Mouse (Mus musculus) right cerebral cortex, adult 18-20 months (tissue): ENCODE measurements around the gene Gm20481.
"Not testable (repeated sequence)": the region's sequence is repeated elsewhere in the genome, so short reads cannot be mapped to it uniquely, and the experiment has no call there.

ENCODE experiments used
- DNase-seq: peaks from one replicate; pipeline ENCODE4 v3.0.0; 2022; ENCODE audit warnings: mixed read lengths

The Gm20481 gene

GRCm38 (mm10) chr17:34951636-34952377 is 17.9 kb upstream of the Gm20481 start:
- peak; percentile 52 for DNase-seq

DNA sequence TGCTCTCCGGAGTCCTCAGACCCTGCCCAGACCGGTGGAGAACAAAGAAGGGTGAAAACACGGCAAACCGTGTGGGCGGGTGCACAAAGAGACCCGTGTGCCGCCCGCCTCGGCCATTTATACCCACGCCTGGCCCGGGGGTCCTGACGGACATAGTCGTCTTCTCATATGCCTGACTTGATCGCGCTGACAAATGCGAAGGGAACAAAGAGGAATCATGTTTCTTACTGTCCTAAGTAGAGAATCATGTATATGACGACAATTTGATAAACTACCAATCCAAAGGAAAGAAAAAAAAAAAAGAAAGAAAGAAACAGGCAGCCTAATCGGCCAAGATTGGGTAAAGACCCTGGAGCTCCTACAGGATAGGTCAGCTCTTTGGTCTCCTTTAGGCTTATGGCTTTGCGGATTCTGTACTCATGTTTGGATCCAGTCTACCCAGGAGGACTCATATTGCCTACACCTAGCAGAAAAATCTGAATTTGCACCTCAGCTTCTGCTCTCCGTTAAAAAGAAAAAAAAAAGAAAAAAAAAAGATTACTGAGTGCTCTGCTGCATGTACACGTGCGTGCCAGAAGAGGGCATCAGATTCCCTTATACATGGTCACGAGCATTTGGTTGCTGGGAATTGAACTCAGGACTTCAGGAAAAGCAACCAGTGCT is 17.2 kb upstream of the Gm20481 start:
- peak; percentile 63 for DNase-seq

GRCm38 (mm10) chr17:34953258-34953657 is 16.5 kb upstream of the Gm20481 start:
- DNase-seq, result no peak

GRCm38 (mm10) chr17:34953904-34954303 is 15.8 kb upstream of the Gm20481 start:
- no peak for DNase-seq

- DNase-seq, result no peak
Measured at GRCm38 (mm10) chr17:34954831-34955230, 14.9 kb upstream of the Gm20481 start.

GRCm38 (mm10) chr17:34955884-34956283 is 13.8 kb upstream of the Gm20481 start:
- DNase-seq, result no peak

- DNase-seq, result no peak
Measured at GRCm38 (mm10) chr17:34956340-34956739, 13.4 kb upstream of the Gm20481 start.

DNA sequence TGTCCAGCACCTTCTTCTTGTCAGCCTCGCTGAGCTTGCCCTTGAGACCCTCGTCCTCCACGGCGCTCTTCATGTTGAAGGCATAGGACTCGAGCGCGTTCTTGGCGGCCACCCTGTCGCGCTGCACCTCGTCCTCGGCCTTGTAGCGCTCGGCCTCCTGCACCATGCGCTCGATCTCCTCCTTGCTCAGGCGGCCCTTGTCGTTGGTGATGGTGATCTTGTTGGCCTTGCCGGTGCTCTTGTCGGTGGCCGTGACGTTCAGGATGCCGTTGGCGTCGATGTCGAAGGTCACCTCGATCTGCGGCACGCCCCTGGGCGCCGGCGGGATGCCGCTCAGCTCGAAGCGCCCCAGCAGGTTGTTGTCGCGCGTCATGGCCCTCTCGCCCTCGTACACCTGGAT is 12.4 kb upstream of the Gm20481 start:
- DNase-seq, result not testable (repeated sequence)

GRCm38 (mm10) chr17:34957966-34958365 is 11.7 kb upstream of the Gm20481 start:
- DNase-seq, result not testable (repeated sequence)

DNA sequence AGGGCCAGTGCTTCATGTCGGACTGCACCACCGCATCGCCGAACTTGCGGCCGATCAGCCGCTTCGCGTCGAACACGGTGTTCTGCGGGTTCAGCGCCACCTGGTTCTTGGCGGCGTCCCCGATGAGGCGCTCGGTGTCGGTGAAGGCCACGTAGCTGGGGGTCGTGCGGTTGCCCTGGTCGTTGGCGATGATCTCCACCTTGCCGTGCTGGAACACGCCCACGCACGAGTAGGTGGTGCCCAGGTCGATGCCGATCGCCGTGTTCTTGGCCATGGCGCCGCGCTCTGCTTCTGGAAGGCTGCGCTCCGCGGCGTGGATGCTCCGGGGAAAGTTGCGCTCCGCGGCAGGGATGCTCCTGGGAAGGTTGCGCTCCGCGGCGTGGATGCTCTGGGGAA is 11.0 kb upstream of the Gm20481 start:
- not testable (repeated sequence) for DNase-seq

GRCm38 (mm10) chr17:34959130-34959778 is 10.5 kb upstream of the Gm20481 start, which contains the start of gene Hspa1b:
Hspa1b (minus strand) TSS chr17:34959238.
- DNase-seq, result peak; percentile 83

GRCm38 (mm10) chr17:34959881-34960515 is 9.7 kb upstream of the Gm20481 start:
- no peak for DNase-seq

DNA sequence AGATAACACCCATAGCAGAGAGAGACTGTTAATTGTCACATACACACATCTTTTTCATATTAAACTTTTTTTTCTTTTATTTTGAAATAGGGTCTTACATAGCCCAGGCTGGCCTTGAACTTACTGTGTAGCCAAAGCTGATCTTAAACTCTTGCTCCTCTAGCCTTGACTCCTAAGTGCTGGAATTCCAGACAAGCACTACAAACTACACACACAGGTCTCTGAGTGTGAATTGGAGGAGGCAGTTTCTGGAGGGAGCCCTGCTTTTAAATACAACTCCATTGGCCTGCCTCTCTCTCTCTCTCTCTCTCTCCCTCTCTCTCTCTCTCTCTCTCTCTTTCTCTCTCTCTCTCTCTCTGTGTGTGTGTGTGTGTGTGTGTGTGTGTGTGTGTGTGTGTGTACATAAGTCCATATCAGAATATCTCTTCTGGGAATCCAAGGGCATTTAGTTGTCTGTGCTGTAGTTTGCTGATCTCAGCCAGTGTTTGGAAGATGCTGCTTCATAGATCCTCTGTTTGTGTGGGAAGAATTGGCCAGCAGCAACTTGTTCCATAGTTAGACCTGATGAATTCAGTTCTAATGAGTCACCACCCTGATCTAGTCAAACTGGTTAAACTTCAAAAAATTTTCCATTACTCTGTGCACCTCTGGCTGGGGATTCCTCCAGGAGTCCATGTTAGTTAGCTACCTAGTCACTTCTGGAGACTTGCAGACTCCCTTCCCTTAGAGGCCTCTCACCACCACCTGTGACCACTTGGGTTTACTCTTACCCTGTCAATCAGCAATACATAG is 8.8 kb upstream of the Gm20481 start:
- peak; percentile 39 for DNase-seq

DNA sequence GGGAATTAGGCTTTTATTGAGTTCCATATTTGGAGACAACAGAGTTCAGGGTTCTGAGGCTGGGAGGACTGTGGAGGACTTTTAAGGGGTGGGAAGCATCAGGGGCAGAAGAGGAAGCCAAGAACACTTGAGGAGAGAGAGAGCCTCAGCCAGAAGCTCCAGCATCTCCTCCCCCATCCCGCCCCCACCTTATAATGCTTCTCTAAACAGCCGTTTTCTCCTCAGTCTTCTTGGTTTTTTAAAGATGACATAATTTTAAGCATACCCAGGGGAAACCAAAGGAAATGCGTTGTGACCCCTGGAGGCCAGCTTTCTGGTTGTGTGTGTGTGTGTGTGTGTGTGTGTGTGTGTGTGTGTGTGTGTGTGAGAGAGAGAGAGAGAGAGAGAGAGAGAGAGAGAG is 7.6 kb upstream of the Gm20481 start:
- DNase-seq, result no peak

- no peak for DNase-seq
Measured at GRCm38 (mm10) chr17:34962841-34963240, 6.9 kb upstream of the Gm20481 start.

DNA sequence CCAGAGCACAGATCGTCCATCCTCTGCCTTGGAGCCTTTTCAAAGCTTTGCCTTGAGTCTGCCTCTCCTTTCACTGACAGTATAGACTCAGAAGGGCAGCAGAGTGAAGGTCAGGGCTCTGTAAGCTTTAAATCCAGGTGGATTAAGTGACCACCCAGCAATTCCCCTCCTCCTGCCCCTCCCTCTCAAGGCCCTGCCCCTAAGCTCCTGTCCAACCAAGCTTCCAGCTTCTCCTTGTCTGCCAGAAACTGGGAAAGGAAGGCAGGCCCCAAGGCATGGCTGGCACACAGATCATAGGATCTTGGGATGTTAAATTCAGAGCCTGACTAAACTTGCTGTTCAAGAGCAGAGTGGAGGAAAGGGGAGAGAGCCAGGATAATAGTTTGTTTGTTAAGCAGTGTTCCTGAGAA is 5.1 kb upstream of the Gm20481 start:
- DNase-seq, result no peak

DNA sequence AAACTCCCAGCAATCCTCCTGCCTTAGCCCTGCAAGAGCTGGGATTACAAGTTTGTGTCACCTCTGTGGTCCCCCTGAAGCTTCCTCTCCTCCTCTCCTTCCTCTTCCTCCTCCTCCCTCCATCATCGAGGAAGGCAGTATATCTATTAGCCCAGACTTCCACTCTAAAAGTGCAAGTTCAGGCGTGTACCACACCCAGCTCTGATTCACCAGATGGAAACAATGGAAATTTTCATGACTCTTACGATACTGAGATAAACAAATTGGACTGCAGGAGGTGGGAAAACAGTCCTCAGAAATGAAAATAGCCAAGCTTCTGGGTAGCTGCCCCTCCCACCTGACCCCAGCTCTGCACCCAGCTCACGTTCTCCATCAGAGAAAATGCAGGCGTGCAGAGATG is 4.1 kb upstream of the Gm20481 start:
- no peak for DNase-seq

- DNase-seq, result not testable (repeated sequence)
Measured at GRCm38 (mm10) chr17:34970850-34971249, 1.1 kb downstream of the Gm20481 start.

- not testable (repeated sequence) for DNase-seq
Measured at GRCm38 (mm10) chr17:34971694-34972068, 2.0 kb downstream of the Gm20481 start.

- peak; percentile 78 for DNase-seq
Measured at GRCm38 (mm10) chr17:34972069-34972749, 2.5 kb downstream of the Gm20481 start, which contains the start of the genes Hspa1a and Hspa1l. Hspa1a (minus strand) TSS chr17:34972156. Hspa1l (plus strand) TSS chr17:34972703.

- no peak for DNase-seq
Measured at GRCm38 (mm10) chr17:34975581-34976492, 6.1 kb downstream of the Gm20481 start.
